ENCODE assay signal across 38 mouse cellular contexts in genomic region chr1:83031950-83032349, GRCm38 (mm10). TPM values are rescaled to one million over a fixed set of nuclear protein-coding genes. Genes with fewer than 3 reads are reported as not detected.
"Had no signal": no experiment of that assay in that cellular context is flagged by ENCODE, and none has a peak within 500 bp of the region (broad histone marks: within the 10 kb centered on the region; RNA-seq: fewer than 3 reads in every experiment).

No protein-coding gene starts in this region.

- H3K27me3 ChIP-seq: heart, embryonic 12.5 days; hindbrain, embryonic 12.5 days; intestine, embryonic 15.5 days; kidney, embryonic 15.5 days; limb, embryonic 12.5 days; liver, embryonic 13.5 days had no signal

- H3K4me1 ChIP-seq: heart, embryonic 12.5 days; hindbrain, embryonic 10.5 days; hindbrain, embryonic 12.5 days; intestine, embryonic 15.5 days; liver, embryonic 13.5 days had no signal

- H3K4me2 ChIP-seq: heart, embryonic 12.5 days; hindbrain, embryonic 12.5 days; hindbrain, embryonic 14.5 days; intestine, embryonic 15.5 days; kidney, embryonic 15.5 days; limb, embryonic 12.5 days; liver, embryonic 11.5 days; liver, embryonic 13.5 days had no signal

- ATAC-seq: forebrain, embryonic 16.5 days; hindbrain, embryonic 16.5 days; inflammation-experienced regulatory T-cells, adult 6 months; intestine, embryonic 15.5 days; intestine, postnatal 0 days had no signal

- H3K36me3 ChIP-seq: heart, embryonic 12.5 days; hindbrain, embryonic 10.5 days; hindbrain, embryonic 12.5 days; intestine, embryonic 15.5 days; kidney, embryonic 15.5 days; limb, embryonic 10.5 days; limb, embryonic 12.5 days; liver, embryonic 13.5 days had no signal

- H3K9me3 ChIP-seq: heart, embryonic 12.5 days; hindbrain, embryonic 10.5 days; hindbrain, embryonic 12.5 days; intestine, embryonic 15.5 days; kidney, embryonic 15.5 days; limb, embryonic 10.5 days; limb, embryonic 12.5 days; liver, embryonic 13.5 days had no signal

- H3K27ac ChIP-seq: gastrocnemius, adult 2 months; hindbrain, embryonic 10.5 days; hindbrain, embryonic 12.5 days; hindbrain, embryonic 14.5 days; intestine, embryonic 15.5 days; kidney, embryonic 15.5 days; kidney, postnatal 0 days; layer of hippocampus, adult 2 months; left cerebral cortex, adult 2 months; limb, embryonic 10.5 days; limb, embryonic 12.5 days; liver, embryonic 13.5 days had no signal

- DNase-seq: gastrocnemius, adult 2 months; gastrocnemius, postnatal 10 days; gastrocnemius, postnatal 25 days; heart, adult 18-20 months; heart, postnatal 10 days; heart, postnatal 4 days; kidney, adult 18-20 months; kidney, postnatal 25 days; kidney, postnatal 4 days; liver; liver, embryonic 13.5 days had no signal

- H3K4me3 ChIP-seq: gastrocnemius, adult 2 months; heart, embryonic 12.5 days; hindbrain, embryonic 10.5 days; hindbrain, embryonic 12.5 days; intestine, embryonic 15.5 days; kidney, embryonic 15.5 days; layer of hippocampus, adult 2 months; left cerebral cortex, adult 2 months; limb, embryonic 10.5 days; limb, embryonic 12.5 days; liver, embryonic 13.5 days had no signal

- H3K9ac ChIP-seq: heart, embryonic 12.5 days; hindbrain, embryonic 12.5 days; hindbrain, embryonic 14.5 days; intestine, embryonic 15.5 days; kidney, embryonic 15.5 days; limb, embryonic 12.5 days; liver, embryonic 13.5 days had no signal

RNA-seq across cellular contexts. Expression of gene Slc19a3, which starts 6.3 kb away (rescaled TPM):
- total RNA-seq: gastrocnemius, adult 2 months; gastrocnemius, postnatal 25 days; granulocyte monocyte progenitor cell, adult 5-6 weeks had no signal
- polyA plus RNA-seq: inflammation-experienced regulatory T-cells, adult 6 months had no signal

RNA-seq across cellular contexts. Expression of gene Krtap28-10, which starts 10.3 kb away (rescaled TPM):
- total RNA-seq: gastrocnemius, adult 2 months; gastrocnemius, postnatal 10 days; gastrocnemius, postnatal 25 days; gastrocnemius, postnatal 4 days; granulocyte monocyte progenitor cell, adult 5-6 weeks; heart, adult 18-20 months; heart, adult 8-10 months; heart, postnatal 10 days; heart, postnatal 25 days; heart, postnatal 4 days; layer of hippocampus, adult 2 months; layer of hippocampus, postnatal 10 days; layer of hippocampus, postnatal 25 days; left cerebral cortex, adult 2 months; left cerebral cortex, postnatal 14 days; left cerebral cortex, postnatal 36 days had no signal
- polyA plus RNA-seq: forebrain, embryonic 16.5 days; heart, embryonic 12.5 days; heart, embryonic 14.5 days; heart, embryonic 16.5 days; hindbrain, embryonic 10.5 days; hindbrain, embryonic 12.5 days; hindbrain, embryonic 14.5 days; hindbrain, embryonic 16.5 days; inflammation-experienced regulatory T-cells, adult 6 months; intestine, embryonic 15.5 days; intestine, postnatal 0 days; kidney, embryonic 15.5 days; kidney, postnatal 0 days; limb, embryonic 10.5 days; limb, embryonic 12.5 days; limb, embryonic 14.5 days; liver, embryonic 11.5 days; liver, embryonic 13.5 days had no signal

RNA-seq across cellular contexts. Expression of gene Gm47969, which starts 12.8 kb away (rescaled TPM):
- total RNA-seq: gastrocnemius, adult 2 months; gastrocnemius, postnatal 10 days; gastrocnemius, postnatal 25 days; gastrocnemius, postnatal 4 days; granulocyte monocyte progenitor cell, adult 5-6 weeks; heart, adult 18-20 months; heart, adult 8-10 months; heart, postnatal 10 days; heart, postnatal 25 days; heart, postnatal 4 days; layer of hippocampus, adult 2 months; layer of hippocampus, postnatal 10 days; layer of hippocampus, postnatal 25 days; left cerebral cortex, adult 2 months; left cerebral cortex, postnatal 14 days; left cerebral cortex, postnatal 36 days had no signal
- polyA plus RNA-seq: forebrain, embryonic 16.5 days; heart, embryonic 12.5 days; heart, embryonic 14.5 days; heart, embryonic 16.5 days; hindbrain, embryonic 10.5 days; hindbrain, embryonic 12.5 days; hindbrain, embryonic 14.5 days; hindbrain, embryonic 16.5 days; inflammation-experienced regulatory T-cells, adult 6 months; intestine, embryonic 15.5 days; intestine, postnatal 0 days; kidney, embryonic 15.5 days; kidney, postnatal 0 days; limb, embryonic 10.5 days; limb, embryonic 12.5 days; limb, embryonic 14.5 days; liver, embryonic 11.5 days; liver, embryonic 13.5 days had no signal

RNA-seq across cellular contexts. Expression of gene A030005K14Rik, which starts 27.2 kb away (rescaled TPM):
- total RNA-seq: gastrocnemius, adult 2 months; gastrocnemius, postnatal 10 days; gastrocnemius, postnatal 25 days; gastrocnemius, postnatal 4 days; granulocyte monocyte progenitor cell, adult 5-6 weeks; heart, adult 18-20 months; heart, adult 8-10 months; heart, postnatal 10 days; heart, postnatal 25 days; heart, postnatal 4 days; layer of hippocampus, adult 2 months; layer of hippocampus, postnatal 10 days; layer of hippocampus, postnatal 25 days; left cerebral cortex, adult 2 months; left cerebral cortex, postnatal 14 days; left cerebral cortex, postnatal 36 days had no signal
- polyA plus RNA-seq: forebrain, embryonic 16.5 days; heart, embryonic 12.5 days; heart, embryonic 14.5 days; heart, embryonic 16.5 days; hindbrain, embryonic 10.5 days; hindbrain, embryonic 12.5 days; hindbrain, embryonic 14.5 days; hindbrain, embryonic 16.5 days; inflammation-experienced regulatory T-cells, adult 6 months; intestine, embryonic 15.5 days; intestine, postnatal 0 days; kidney, embryonic 15.5 days; kidney, postnatal 0 days; limb, embryonic 10.5 days; limb, embryonic 12.5 days; limb, embryonic 14.5 days; liver, embryonic 11.5 days; liver, embryonic 13.5 days had no signal

RNA-seq across cellular contexts. Expression of gene Krtap28-13, which starts 28.8 kb away (rescaled TPM):
- total RNA-seq: gastrocnemius, adult 2 months; gastrocnemius, postnatal 10 days; gastrocnemius, postnatal 25 days; gastrocnemius, postnatal 4 days; granulocyte monocyte progenitor cell, adult 5-6 weeks; heart, adult 18-20 months; heart, adult 8-10 months; heart, postnatal 10 days; heart, postnatal 25 days; heart, postnatal 4 days; layer of hippocampus, adult 2 months; layer of hippocampus, postnatal 10 days; layer of hippocampus, postnatal 25 days; left cerebral cortex, adult 2 months; left cerebral cortex, postnatal 14 days; left cerebral cortex, postnatal 36 days had no signal
- polyA plus RNA-seq: forebrain, embryonic 16.5 days; heart, embryonic 12.5 days; heart, embryonic 14.5 days; heart, embryonic 16.5 days; hindbrain, embryonic 10.5 days; hindbrain, embryonic 12.5 days; hindbrain, embryonic 14.5 days; hindbrain, embryonic 16.5 days; inflammation-experienced regulatory T-cells, adult 6 months; intestine, embryonic 15.5 days; kidney, embryonic 15.5 days; kidney, postnatal 0 days; limb, embryonic 10.5 days; limb, embryonic 12.5 days; liver, embryonic 11.5 days; liver, embryonic 13.5 days had no signal
